Mouse (Mus musculus) c-Kit-negative CD71-positive TER-119-positive erythroid progenitor cells, embryonic 14.5 days (primary cell): ENCODE measurements around the gene Fam69a.
"Not testable (repeated sequence)": the region's sequence is repeated elsewhere in the genome, so short reads cannot be mapped to it uniquely, and the experiment has no call there.

Experiments used
- DNase-seq: peaks from one replicate; pipeline ENCODE4 v3.0.0-alpha.2; 2013; ENCODE audit warnings: low read depth, low spot score

Gene Fam69a

GRCm38 (mm10) chr5:107908514-107909110 is 78.3 kb downstream of the Fam69a start:
- DNase-seq = no peak

- no peak for DNase-seq
These were observed 82.6 kb downstream of the Fam69a start for GRCm38 (mm10) chr5:107904325-107904724.

GRCm38 (mm10) chr5:107901014-107901615 is 85.8 kb downstream of the Fam69a start:
- DNase-seq = no peak

- DNase-seq = peak; percentile 96
These were observed 86.5 kb downstream of the Fam69a start, which contains the start of gene Rpl5 for GRCm38 (mm10) chr5:107900206-107901013. Rpl5 (plus strand) TSS chr5:107900502.

GRCm38 (mm10) chr5:107896265-107896664 is 90.6 kb downstream of the Fam69a start:
- no peak for DNase-seq

GRCm38 (mm10) chr5:107894676-107895075 is 92.2 kb downstream of the Fam69a start:
- no peak for DNase-seq

GRCm38 (mm10) chr5:107891515-107891914 is 95.4 kb downstream of the Fam69a start:
- DNase-seq = not testable (repeated sequence)

GRCm38 (mm10) chr5:107889994-107890888 is 96.6 kb downstream of the Fam69a start:
- no peak for DNase-seq

- no peak for DNase-seq
These were observed 106.2 kb downstream of the Fam69a start for GRCm38 (mm10) chr5:107880710-107881109.

- no peak for DNase-seq
These were observed 109.8 kb downstream of the Fam69a start for GRCm38 (mm10) chr5:107877053-107877452.

GRCm38 (mm10) chr5:107875261-107875611 is 111.6 kb downstream of the Fam69a start:
- DNase-seq = no peak

- peak; percentile 86 for DNase-seq
These were observed 112.2 kb downstream of the Fam69a start, which contains the start of gene Evi5 for GRCm38 (mm10) chr5:107874561-107875260. Evi5 (minus strand) TSS chr5:107875107.

GRCm38 (mm10) chr5:107873886-107874302 is 113.0 kb downstream of the Fam69a start:
- peak; percentile 73 for DNase-seq

- peak; percentile 48 for DNase-seq
These were observed 113.6 kb downstream of the Fam69a start for GRCm38 (mm10) chr5:107873330-107873729.

- no peak for DNase-seq
These were observed 117.2 kb downstream of the Fam69a start for GRCm38 (mm10) chr5:107869701-107870100.

- peak; percentile 65 for DNase-seq
These were observed 117.9 kb downstream of the Fam69a start for GRCm38 (mm10) chr5:107868905-107869424.

- DNase-seq = no peak
These were observed 118.6 kb downstream of the Fam69a start for GRCm38 (mm10) chr5:107867970-107868904.

GRCm38 (mm10) chr5:107866127-107867126 is 120.5 kb downstream of the Fam69a start:
- DNase-seq = no peak
